Mouse (Mus musculus) CH12.LX (cell line): ENCODE measurements around the gene Uvrag. TPM values are rescaled to one million over a fixed set of nuclear protein-coding genes. Genes with fewer than 3 reads are reported as not detected.

ENCODE experiments used
- DNase-seq: peaks from one replicate; pipeline ENCODE4 v3.0.0-alpha.2; 2013; ENCODE audit errors: extremely low read depth
- H3K27ac ChIP-seq: 2 replicates; pipeline ENCODE4 v1.5.1; 2012; ENCODE audit warnings: low read depth, mild to moderate bottlenecking, control low read depth, moderate library complexity; ENCODE audit not compliant: insufficient read depth
- H3K27me3 ChIP-seq: replicated peaks from 2 replicates; pipeline ENCODE3; 2012; ENCODE audit warnings: inconsistent platforms
- H3K36me3 ChIP-seq, 2 experiments: replicated peaks in 1 of 2; 2 replicates each; pipeline versions ENCODE3 to v1.6.1; 2012; ENCODE audit warnings: inconsistent platforms in 1 of 2, low read length in 1 of 2, mild to moderate bottlenecking in 1 of 2, mixed read lengths in 1 of 2, moderate library complexity in 1 of 2; ENCODE audit not compliant: control insufficient read depth in 1 of 2, insufficient read depth in 1 of 2
- H3K4me1 ChIP-seq, 2 experiments: 2 replicates each; pipeline ENCODE4 v1.6.1; 2012; ENCODE audit warnings: inconsistent platforms in 1 of 2, moderate library complexity in 1 of 2; ENCODE audit not compliant: insufficient read depth in 2 of 2, control insufficient read depth in 1 of 2
- H3K4me2 ChIP-seq: 2 replicates; pipeline ENCODE4 v1.6.1; 2012; ENCODE audit warnings: low read depth, mild to moderate bottlenecking, control low read depth; ENCODE audit not compliant: poor library complexity, insufficient read depth, severe bottlenecking
- H3K4me3 ChIP-seq, 3 experiments: fragments of 150-350 bp in 1 of 3; sonication (generic) in 1 of 3; replicated peaks in 1 of 3; 2 replicates each; pipeline versions ENCODE3 to v1.5.1; 2011 to 2012; ENCODE audit warnings: low read depth in 2 of 3, low read length in 2 of 3, mild to moderate bottlenecking in 2 of 3, moderate library complexity in 2 of 3, control low read depth in 1 of 3, improper control_type of control experiment in 1 of 3, inconsistent platforms in 1 of 3, mixed read lengths in 1 of 3; ENCODE audit not compliant: poor library complexity in 1 of 3
- H3K79me2 ChIP-seq: replicated peaks from 2 replicates; pipeline ENCODE4 v1.6.1; 2012; ENCODE audit warnings: mild to moderate bottlenecking, moderate library complexity; ENCODE audit not compliant: control insufficient read depth, poor library complexity, insufficient read depth, severe bottlenecking; ENCODE audit errors: extremely low read depth
- H3K9ac ChIP-seq: 2 replicates; pipeline ENCODE4 v1.6.1; 2012; ENCODE audit warnings: low read depth, mild to moderate bottlenecking, control low read depth, moderate library complexity; ENCODE audit not compliant: insufficient read depth
- H3K9me3 ChIP-seq: replicated peaks from 2 replicates; pipeline ENCODE3; 2012; ENCODE audit warnings: low read length, inconsistent platforms, mixed read lengths
- BHLHE40 ChIP-seq: IDR thresholded peaks from 2 replicates; pipeline ENCODE4 v1.6.1; 2011; ENCODE audit warnings: mild to moderate bottlenecking, low read depth, low read length, improper control_type of control experiment
- GABPA ChIP-seq: IDR thresholded peaks from 2 replicates; pipeline ENCODE4 v1.6.1; 2012; ENCODE audit warnings: low read depth, low read length, improper control_type of control experiment, inconsistent platforms; ENCODE audit not compliant: insufficient replicate concordance
- JUN ChIP-seq: IDR thresholded peaks from 2 replicates; pipeline ENCODE4 v1.6.1; 2011; ENCODE audit warnings: low read depth, mild to moderate bottlenecking, low read length, improper control_type of control experiment, moderate library complexity; ENCODE audit not compliant: insufficient read depth
- MAFK ChIP-seq: IDR thresholded peaks from 2 replicates; pipeline ENCODE4 v1.6.1; 2011; ENCODE audit warnings: low read length, improper control_type of control experiment; ENCODE audit not compliant: insufficient replicate concordance
- MAZ ChIP-seq: IDR thresholded peaks from 2 replicates; pipeline ENCODE4 v1.6.1; 2012; ENCODE audit warnings: low read depth, mild to moderate bottlenecking, inconsistent platforms, low read length, improper control_type of control experiment, moderate library complexity
- NELFE ChIP-seq: IDR thresholded peaks from 2 replicates; pipeline ENCODE4 v1.6.1; 2011; ENCODE audit warnings: low read depth, low read length, improper control_type of control experiment
- NRF1 ChIP-seq: IDR thresholded peaks from 2 replicates; pipeline ENCODE4 v1.6.1; 2014; ENCODE audit warnings: low read depth, mild to moderate bottlenecking, inconsistent platforms, low read length, improper control_type of control experiment, moderate library complexity
- PAX5 ChIP-seq: IDR thresholded peaks from 2 replicates; pipeline ENCODE4 v1.6.1; 2012; ENCODE audit warnings: low read length, inconsistent platforms, mixed read lengths
- POLR2A ChIP-seq: IDR thresholded peaks from 2 replicates; pipeline ENCODE4 v1.6.1; 2011; ENCODE audit warnings: low read depth, mild to moderate bottlenecking, improper control_type of control experiment, low read length
- SMC3 ChIP-seq: IDR thresholded peaks from 2 replicates; pipeline ENCODE4 v1.6.1; 2011; ENCODE audit warnings: low read depth, low read length, improper control_type of control experiment
- TBP ChIP-seq: conservative IDR thresholded peaks from 2 replicates; pipeline ENCODE4 v1.6.1; 2011; ENCODE audit warnings: low read depth, low read length, improper control_type of control experiment
- TCF12 ChIP-seq: IDR thresholded peaks from 2 replicates; pipeline ENCODE4 v1.6.1; 2014; ENCODE audit warnings: low read depth, mild to moderate bottlenecking, inconsistent platforms, low read length, improper control_type of control experiment
- UBTF ChIP-seq: IDR thresholded peaks from 2 replicates; pipeline ENCODE4 v1.6.1; 2012; ENCODE audit warnings: low read depth, mild to moderate bottlenecking, inconsistent platforms, low read length, improper control_type of control experiment, moderate library complexity
- USF1 ChIP-seq: IDR thresholded peaks from 2 replicates; pipeline ENCODE4 v1.6.1; 2014; ENCODE audit warnings: low read depth, mild to moderate bottlenecking, inconsistent platforms, low read length, improper control_type of control experiment
- ZKSCAN1 ChIP-seq: IDR thresholded peaks from 2 replicates; pipeline ENCODE4 v1.6.1; 2012; ENCODE audit warnings: low read depth, inconsistent platforms, low read length, improper control_type of control experiment, borderline replicate concordance
- ZNF384 ChIP-seq: IDR thresholded peaks from 2 replicates; pipeline ENCODE4 v1.6.1; 2012; ENCODE audit warnings: low read depth, low read length, improper control_type of control experiment, inconsistent platforms
- dilution Hi-C: fragments of 300-500 bp; cut with MboI; formaldehyde crosslinking; loops from 2 replicates; pipeline ENCODE4 v1.14.3; 2020; ENCODE audit warnings: low sequenced_read_pairs; ENCODE audit not compliant: extremely low pct_unique_long_range_greater_than_20kb, extremely low pct_ligation_motif_present
- in situ Hi-C: fragments of 300-500 bp; cut with MboI; formaldehyde crosslinking; loops from 3 replicates; pipeline ENCODE4 v1.14.3; 2019; ENCODE audit warnings: low sequenced_read_pairs, low pct_ligation_motif_present, low pct_unique_long_range_greater_than_20kb, mixed read lengths
- polyA plus RNA-seq: library from polyadenylated mRNA; unstranded; fragments of >175 nt; gene quantifications from 2 replicates; pipeline ENCODE4 v1.2.1, GENCODE M21; 2012; ENCODE audit warnings: low read depth; ENCODE audit not compliant: insufficient read length
- total RNA-seq, 2 experiments: library from RNA; depleted of rRNA; stranded (reverse); fragments of 300-350 nt in 1 of 2; fragments of >200 nt in 1 of 2; gene quantifications; 2 replicates each; pipeline ENCODE4 v1.2.3; 2012 to 2014

Gene Uvrag
- total and polyA plus RNA-seq, 3 experiments: 20.6 to 47.4 (median 37.5) TPM

DNA sequence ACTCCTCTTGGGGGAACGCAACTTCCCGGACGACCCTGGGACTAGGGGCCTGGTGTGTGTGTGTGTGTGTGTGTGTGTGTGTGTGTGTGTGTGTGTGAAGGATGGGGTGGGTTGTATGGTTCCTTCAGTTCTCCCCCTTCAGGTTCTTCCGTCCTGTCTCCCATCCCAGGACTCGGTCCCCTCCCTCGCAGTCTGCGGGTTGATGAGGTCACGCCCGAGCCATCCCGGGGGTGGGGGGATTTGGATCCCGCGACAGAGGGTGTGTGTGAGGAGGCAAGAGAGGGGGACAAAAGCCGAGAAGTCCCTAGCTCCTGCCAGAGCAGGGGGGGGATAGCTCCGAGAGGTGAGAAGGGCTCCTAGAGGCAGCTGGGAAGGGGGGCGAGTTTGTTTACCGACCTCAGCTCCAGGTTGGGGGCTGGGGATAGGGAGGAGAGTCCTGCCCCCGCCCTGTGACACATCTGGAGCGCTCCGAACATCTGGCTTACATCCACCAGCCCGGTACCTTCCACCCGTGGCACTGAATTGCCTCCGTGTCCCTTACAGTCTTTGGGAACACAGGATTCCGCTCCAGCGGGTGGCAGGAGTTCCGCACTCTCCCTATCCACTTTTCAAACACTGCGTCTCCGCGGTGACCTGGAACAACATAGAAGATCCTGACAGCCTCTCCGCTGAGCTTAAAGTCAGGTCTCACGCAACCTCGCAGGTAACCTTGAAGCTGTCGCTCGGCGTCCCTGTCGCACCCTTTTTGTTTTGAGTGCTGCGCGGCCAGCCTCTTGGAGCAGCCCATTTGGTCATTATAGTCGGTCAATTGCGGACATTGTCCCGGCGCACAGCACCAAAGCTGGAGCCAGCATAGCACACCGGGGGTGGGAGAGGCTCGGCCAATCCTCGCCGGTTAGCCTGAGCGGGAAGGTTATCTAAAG lies 305.2 kb downstream of the Uvrag start:
- no peak for DNase-seq
- Histone ChIP-seq H3K9me3 (peaks cover 2% of the 10 kb centered on the region), H3K36me3 (no peaks in the 10 kb centered on the region), H3K4me3 (no peak overlapping the region), H3K9ac (no peak overlapping the region), H3K27ac (no peak overlapping the region), H3K4me2 (no peak overlapping the region), H3K4me1 (peaks cover 5 to 30% of the 10 kb centered on the region in 2 experiments; a peak in 3 of 4 replicates), H3K27me3 (peaks cover 97% of the 10 kb centered on the region), H3K79me2 (no peaks in the 10 kb centered on the region)
- in situ Hi-C loops: loop anchor here (5.0 to 10.0 kb wide), 2 partner anchors 78 to 351 kb away; partner anchors contain the start of gene Lrrc32
- TF ChIP-seq BHLHE40 (no peak), TCF12 (no peak), TBP (no peak), POLR2A (no peak), NELFE (no peak), GABPA (no peak), MAFK (no peak), USF1 (no peak), ZNF384 (no peak), PAX5 (no peak), NRF1 (no peak), SMC3 (no peak), UBTF (no peak), ZKSCAN1 (no peak), JUN (no peak), MAZ (no peak)
- dilution Hi-C loops: no loop called here

Other genes starting within 250 kb of the Uvrag start
- 1.2 and 1.7 TPM in 2 replicates for gene Dgat2, start 41.6 kb upstream of the Uvrag start, total RNA-seq (2012; rRNA removed)
- gene Dgat2, start 41.6 kb upstream of the Uvrag start, total RNA-seq (2014; rRNA removed): 1.4 and 2.8 TPM in 2 replicates
- gene Dgat2, start 41.6 kb upstream of the Uvrag start, polyA plus RNA-seq: 1.4 and 1.6 TPM in 2 replicates
- gene Mogat2, start 97.5 kb upstream of the Uvrag start, total RNA-seq (2012; rRNA removed): not detected in 2 replicates
- gene Mogat2, start 97.5 kb upstream of the Uvrag start, total RNA-seq (2014; rRNA removed): not detected in 2 replicates
- gene Mogat2, start 97.5 kb upstream of the Uvrag start, polyA plus RNA-seq: not detected in 2 replicates
- 0.84 and 1.1 TPM in 2 replicates for gene Map6, start 126.3 kb upstream of the Uvrag start, total RNA-seq (2012; rRNA removed)
- 0.32 and 0.62 TPM in 2 replicates for gene Map6, start 126.3 kb upstream of the Uvrag start, total RNA-seq (2014; rRNA removed)
- gene Map6, start 126.3 kb upstream of the Uvrag start, polyA plus RNA-seq: 1.4 and 1.8 TPM in 2 replicates
- not detected in 2 replicates for gene Serpinh1, start 212.1 kb upstream of the Uvrag start, total RNA-seq (2012; rRNA removed)
- gene Serpinh1, start 212.1 kb upstream of the Uvrag start, total RNA-seq (2014; rRNA removed): not detected in 2 replicates
- gene Serpinh1, start 212.1 kb upstream of the Uvrag start, polyA plus RNA-seq: not detected in 2 replicates
- gene Gdpd5, start 240.3 kb upstream of the Uvrag start, total RNA-seq (2012; rRNA removed): 7.5 and 9.1 TPM in 2 replicates
- gene Gdpd5, start 240.3 kb upstream of the Uvrag start, total RNA-seq (2014; rRNA removed): 2.4 and 2.8 TPM in 2 replicates
- gene Gdpd5, start 240.3 kb upstream of the Uvrag start, polyA plus RNA-seq: 7.0 and 9.0 TPM in 2 replicates